Mouse (Mus musculus) brain, embryonic 18.5 days (tissue): ENCODE data around the gene Cdk14.

Experiments
- DNase-seq: peaks from one replicate; pipeline ENCODE4 v3.0.0-alpha.2; 2012; ENCODE audit warnings: low read depth, low spot score

The Cdk14 gene

GRCm38 (mm10) chr5:5419992-5420455 is at the start of gene Cdk14:
Cdk14 (minus strand) TSS chr5:5420312.
- DNase-seq = no peak

DNA sequence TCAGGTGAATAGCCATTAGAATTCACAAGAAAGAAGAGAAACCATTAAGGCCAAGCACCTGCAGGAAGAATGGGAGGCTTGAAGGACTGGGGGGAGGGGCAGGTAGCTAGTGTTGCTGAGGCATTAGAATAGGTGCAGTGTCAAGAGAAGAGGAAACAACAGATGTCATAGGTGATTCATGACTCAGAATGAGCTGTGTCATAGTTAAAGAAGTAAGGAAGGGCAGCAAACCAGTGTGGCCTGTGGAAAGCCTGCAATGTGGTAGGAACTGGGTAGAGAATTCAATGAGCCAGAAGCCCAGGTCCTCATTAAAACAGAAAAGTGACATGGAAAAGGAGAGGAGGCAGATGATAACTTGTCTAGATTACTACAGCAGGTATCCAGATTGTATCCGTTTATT is 45.1 kb upstream of the Cdk14 start:
- DNase-seq = no peak

GRCm38 (mm10) chr5:5431746-5432438 is 11.8 kb upstream of the Cdk14 start:
- DNase-seq = no peak

DNA sequence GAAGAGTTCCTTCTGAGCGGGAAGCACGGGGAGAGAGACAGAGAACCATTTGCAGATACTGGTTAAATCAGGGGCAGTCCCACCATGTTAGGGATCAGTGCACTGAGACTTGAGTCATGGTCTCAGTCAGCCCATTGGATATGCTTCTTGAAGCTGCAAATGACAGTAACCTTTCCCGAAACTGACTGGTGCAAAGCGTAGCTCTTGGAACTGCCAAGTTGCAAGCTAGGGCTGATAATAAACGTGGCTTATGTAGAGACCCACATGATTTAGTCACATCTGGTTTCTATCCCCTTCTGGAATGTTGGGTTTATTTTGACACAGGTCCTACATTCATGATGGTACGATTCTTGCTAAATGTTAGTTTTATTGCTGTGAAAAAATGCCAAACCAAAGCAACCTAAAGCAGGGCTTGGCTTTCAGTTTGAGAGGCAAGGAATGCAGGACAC is 3.6 kb upstream of the Cdk14 start:
- DNase-seq = no peak

- DNase-seq = no peak
Observed at GRCm38 (mm10) chr5:5423081-5423480, 3.0 kb upstream of the Cdk14 start.

GRCm38 (mm10) chr5:5421439-5421838 is 1.3 kb upstream of the Cdk14 start:
- DNase-seq = no peak

DNA sequence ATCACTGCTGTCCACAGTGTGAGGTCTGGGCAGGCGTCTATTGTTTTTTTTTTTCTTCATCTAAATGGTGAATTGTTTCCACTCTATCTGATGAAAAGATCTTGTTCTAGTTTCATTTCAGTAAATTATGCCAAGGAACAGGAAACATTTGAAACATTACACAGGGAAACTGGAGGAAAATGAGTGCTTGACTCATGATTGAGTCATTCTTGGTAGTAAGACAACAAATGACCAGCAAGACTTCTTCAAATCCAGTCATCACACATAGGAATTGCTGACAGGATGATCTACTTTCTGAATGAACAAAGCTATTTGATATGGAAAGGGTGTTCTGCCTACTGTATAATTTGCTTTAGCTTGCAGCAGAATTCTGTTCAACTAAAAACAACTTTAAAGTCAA is 859 bp downstream of the Cdk14 start:
- no peak for DNase-seq

- no peak for DNase-seq
Observed at GRCm38 (mm10) chr5:5414835-5415234, 5.3 kb downstream of the Cdk14 start.

DNA sequence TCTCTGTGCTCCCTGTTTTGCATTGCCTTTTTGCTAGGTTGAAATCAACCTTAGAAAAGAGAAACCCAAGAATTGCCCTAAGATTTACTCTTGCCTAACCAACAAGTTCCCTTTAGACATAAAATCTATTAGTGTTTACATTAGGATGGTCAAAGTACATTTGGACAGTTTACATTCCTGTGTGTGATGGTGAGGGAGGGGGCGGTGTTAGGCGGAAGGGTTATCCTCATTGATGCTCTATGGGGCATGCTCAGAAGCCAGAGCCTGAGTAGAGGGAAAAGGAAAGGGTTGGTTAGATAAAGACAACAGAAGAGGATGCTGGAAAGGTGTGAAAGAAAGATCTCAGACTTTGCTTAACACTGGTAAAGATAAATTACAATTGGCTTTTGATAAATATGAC is 8.2 kb downstream of the Cdk14 start:
- DNase-seq = no peak

- DNase-seq = no peak
Observed at GRCm38 (mm10) chr5:5401986-5402385, 18.1 kb downstream of the Cdk14 start.

- no peak for DNase-seq
Observed at GRCm38 (mm10) chr5:5392786-5393185, 27.3 kb downstream of the Cdk14 start.

GRCm38 (mm10) chr5:5380731-5381718 is 39.1 kb downstream of the Cdk14 start:
- no peak for DNase-seq

- peak; percentile 22 for DNase-seq
Observed at GRCm38 (mm10) chr5:5379870-5380730, 40.0 kb downstream of the Cdk14 start.

DNA sequence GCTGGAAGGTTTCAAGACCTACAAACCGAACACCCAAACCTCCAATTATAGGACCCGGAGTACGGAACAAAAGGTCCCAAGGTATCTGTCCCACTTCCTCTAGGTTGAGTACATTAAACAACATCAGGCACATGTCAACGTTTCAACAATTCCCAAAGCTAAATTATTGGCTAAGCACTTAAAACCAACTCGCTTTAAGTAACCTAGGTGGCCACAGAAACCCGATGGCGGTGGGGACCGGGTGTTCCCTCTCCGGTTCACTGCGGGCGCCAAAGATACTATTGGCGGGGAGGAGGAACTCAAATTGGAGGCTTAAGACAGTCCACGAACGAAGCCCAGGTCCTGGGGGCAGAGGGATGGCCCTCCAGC is 40.6 kb downstream of the Cdk14 start:
- no peak for DNase-seq

- DNase-seq = no peak
Observed at GRCm38 (mm10) chr5:5374393-5374792, 45.7 kb downstream of the Cdk14 start.

DNA sequence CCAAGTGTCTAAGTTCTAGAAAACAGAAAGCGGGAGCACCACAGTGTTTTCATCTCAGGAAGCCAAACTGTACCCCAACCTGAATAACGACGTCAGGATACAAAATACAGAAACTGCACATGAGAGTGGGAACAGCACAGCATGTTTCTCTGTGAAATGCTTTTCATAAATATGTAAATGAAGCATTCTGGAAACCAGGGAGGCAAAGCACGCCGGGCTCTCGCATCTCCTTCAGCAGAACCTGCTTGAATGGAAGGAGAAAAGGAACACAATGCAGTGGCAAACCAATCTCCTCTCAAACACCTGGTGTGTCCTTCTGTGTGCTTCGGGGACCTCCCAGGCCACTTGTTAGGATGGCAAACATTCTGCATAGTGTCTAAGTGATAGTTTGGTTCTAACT is 46.6 kb downstream of the Cdk14 start:
- no peak for DNase-seq

- no peak for DNase-seq
Observed at GRCm38 (mm10) chr5:5372936-5373335, 47.2 kb downstream of the Cdk14 start.

- no peak for DNase-seq
Observed at GRCm38 (mm10) chr5:5372354-5372753, 47.8 kb downstream of the Cdk14 start.

GRCm38 (mm10) chr5:5370322-5371082 is 49.6 kb downstream of the Cdk14 start:
- no peak for DNase-seq

- DNase-seq = no peak
Observed at GRCm38 (mm10) chr5:5368389-5369164, 51.5 kb downstream of the Cdk14 start.
